Mouse (Mus musculus) heart, adult 8-10 months (tissue): Measurements from ENCODE around the gene Lsp1. TPM values are rescaled to one million over a fixed set of nuclear protein-coding genes. Genes with fewer than 3 reads are reported as not detected.

ENCODE experiments used
- DNase-seq: peaks from one replicate; pipeline ENCODE4 v3.0.0; 2022; ENCODE audit warnings: low spot score
- total RNA-seq, 4 experiments: library from RNA; stranded (reverse); gene quantifications; 2 replicates each; pipeline ENCODE4 v1.2.4; 2022

Lsp1 gene
- total RNA-seq, 4 experiments from 2014 or later: 24.0 to 40.3 (median 31.7) TPM

- DNase-seq: no peak
These were observed 45.3 kb downstream of the Lsp1 start for GRCm38 (mm10) chr7:142505942-142506341.

GRCm38 (mm10) chr7:142506501-142506900 lies 45.9 kb downstream of the Lsp1 start:
- no peak for DNase-seq

GRCm38 (mm10) chr7:142507453-142507852 lies 46.8 kb downstream of the Lsp1 start:
- DNase-seq: no peak

- no peak for DNase-seq
These were observed 48.9 kb downstream of the Lsp1 start for GRCm38 (mm10) chr7:142509518-142509917.

GRCm38 (mm10) chr7:142510021-142510777 lies 49.6 kb downstream of the Lsp1 start:
- DNase-seq: no peak

GRCm38 (mm10) chr7:142514048-142514447 lies 53.4 kb downstream of the Lsp1 start:
- no peak for DNase-seq

- DNase-seq: no peak
These were observed 55.8 kb downstream of the Lsp1 start for GRCm38 (mm10) chr7:142516221-142516978.

- no peak for DNase-seq
These were observed 56.9 kb downstream of the Lsp1 start for GRCm38 (mm10) chr7:142517531-142517930.

GRCm38 (mm10) chr7:142520331-142520730 lies 59.7 kb downstream of the Lsp1 start:
- no peak for DNase-seq

- DNase-seq: peak; percentile 16
These were observed 61.7 kb downstream of the Lsp1 start for GRCm38 (mm10) chr7:142522352-142522751.

GRCm38 (mm10) chr7:142523200-142523990 lies 62.8 kb downstream of the Lsp1 start:
- peak; percentile 11 for DNase-seq

- DNase-seq: peak; percentile 16
These were observed 65.0 kb downstream of the Lsp1 start for GRCm38 (mm10) chr7:142525342-142526178.

- DNase-seq: no peak
These were observed 68.7 kb downstream of the Lsp1 start for GRCm38 (mm10) chr7:142529350-142529749.

GRCm38 (mm10) chr7:142531973-142532521 lies 71.4 kb downstream of the Lsp1 start:
- no peak for DNase-seq

GRCm38 (mm10) chr7:142532671-142533058 lies 72.1 kb downstream of the Lsp1 start, which contains the start of gene Mrpl23:
TSS of gene Mrpl23 (plus strand) at chr7:142532686.
- DNase-seq: peak; percentile 11

- peak; percentile 79 for DNase-seq
These were observed 72.6 kb downstream of the Lsp1 start for GRCm38 (mm10) chr7:142533059-142533855.

- no peak for DNase-seq
These were observed 74.5 kb downstream of the Lsp1 start for GRCm38 (mm10) chr7:142535116-142535515.

GRCm38 (mm10) chr7:142535832-142536231 lies 75.2 kb downstream of the Lsp1 start:
- no peak for DNase-seq

- no peak for DNase-seq
These were observed 76.6 kb downstream of the Lsp1 start for GRCm38 (mm10) chr7:142537181-142537580.

- DNase-seq: peak; percentile 36
These were observed 77.3 kb downstream of the Lsp1 start for GRCm38 (mm10) chr7:142537879-142538278.
